Mouse (Mus musculus): Measurements from ENCODE around the gene Rundc1. TPM values are rescaled to one million over a fixed set of nuclear protein-coding genes. Genes with fewer than 3 reads are reported as not detected.
"Not testable (repeated sequence)": the region's sequence is repeated elsewhere in the genome, so short reads cannot be mapped to it uniquely, and the experiment has no call there.

The Rundc1 gene
- polyA plus RNA-seq, 1 experiment = 24.7 TPM

- Histone ChIP-seq H3K27me3 (replicated peaks; ENCODE audit: control insufficient read depth, insufficient read depth, low read length) (no peaks in the 10 kb centered on the region), H3K4me1 (ENCODE audit: control insufficient read depth, insufficient read depth, low read length) (peaks cover 11% of the 10 kb centered on the region; the same call in 1 of the 2 replicates), H3K4me3 (ENCODE audit: insufficient read depth, low read depth, low read length) (no peak overlapping the region), H3K27ac (ENCODE audit: insufficient read depth, low read depth, low read length) (no peak overlapping the region), H3K36me3 (ENCODE audit: control insufficient read depth, insufficient read depth, low read length) (no peaks in the 10 kb centered on the region)
- 83% methylated on average over 15 of the region's 15 CpGs for WGBS
- no peak for DNase-seq
- no peak for TF ChIP-seq CTCF (conservative IDR thresholded peaks at IDR 0.05; ENCODE audit: insufficient read depth, insufficient read length, low read depth, low read length)
- TF ChIP-seq POLR2A (IDR thresholded peaks at IDR 0.05; ENCODE audit: low read depth, low read length) = no peak
Measured at GRCm38 (mm10) chr11:101460321-101460720, 35.4 kb downstream of the Rundc1 start.

DNA sequence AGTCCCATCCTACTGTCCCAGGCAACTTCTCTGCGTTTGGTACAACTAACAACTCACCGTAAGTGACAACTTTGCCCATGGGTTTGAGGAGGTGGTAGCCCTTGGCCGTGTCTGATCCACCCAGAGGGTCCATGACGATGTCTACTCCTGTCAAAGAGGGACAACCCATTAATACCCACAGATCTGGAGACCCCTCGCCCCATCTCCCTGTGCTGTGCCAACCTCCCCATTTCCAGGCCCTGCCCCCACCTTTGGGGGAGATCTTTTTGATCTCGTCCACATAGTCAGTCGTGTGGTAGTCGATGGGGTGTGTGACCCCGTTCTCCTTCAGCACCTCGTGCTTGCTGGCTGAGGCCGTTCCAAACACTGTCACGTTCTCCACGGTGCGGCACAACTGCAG is 37.3 kb downstream of the Rundc1 start:
- no peak for TF ChIP-seq CTCF (conservative IDR thresholded peaks at IDR 0.05; ENCODE audit: insufficient read depth, insufficient read length, low read depth, low read length)
- no peak for TF ChIP-seq POLR2A (IDR thresholded peaks at IDR 0.05; ENCODE audit: low read depth, low read length)
- Histone ChIP-seq H3K4me3 (ENCODE audit: insufficient read depth, low read depth, low read length) (no peak overlapping the region), H3K4me1 (ENCODE audit: control insufficient read depth, insufficient read depth, low read length) (peaks cover 11% of the 10 kb centered on the region; the same call in 1 of the 2 replicates), H3K27ac (ENCODE audit: insufficient read depth, low read depth, low read length) (no peak overlapping the region), H3K27me3 (replicated peaks; ENCODE audit: control insufficient read depth, insufficient read depth, low read length) (no peaks in the 10 kb centered on the region), H3K36me3 (ENCODE audit: control insufficient read depth, insufficient read depth, low read length) (no peaks in the 10 kb centered on the region)
- DNase-seq = no peak
- 80% methylated on average over 14 of the region's 14 CpGs for WGBS

DNA sequence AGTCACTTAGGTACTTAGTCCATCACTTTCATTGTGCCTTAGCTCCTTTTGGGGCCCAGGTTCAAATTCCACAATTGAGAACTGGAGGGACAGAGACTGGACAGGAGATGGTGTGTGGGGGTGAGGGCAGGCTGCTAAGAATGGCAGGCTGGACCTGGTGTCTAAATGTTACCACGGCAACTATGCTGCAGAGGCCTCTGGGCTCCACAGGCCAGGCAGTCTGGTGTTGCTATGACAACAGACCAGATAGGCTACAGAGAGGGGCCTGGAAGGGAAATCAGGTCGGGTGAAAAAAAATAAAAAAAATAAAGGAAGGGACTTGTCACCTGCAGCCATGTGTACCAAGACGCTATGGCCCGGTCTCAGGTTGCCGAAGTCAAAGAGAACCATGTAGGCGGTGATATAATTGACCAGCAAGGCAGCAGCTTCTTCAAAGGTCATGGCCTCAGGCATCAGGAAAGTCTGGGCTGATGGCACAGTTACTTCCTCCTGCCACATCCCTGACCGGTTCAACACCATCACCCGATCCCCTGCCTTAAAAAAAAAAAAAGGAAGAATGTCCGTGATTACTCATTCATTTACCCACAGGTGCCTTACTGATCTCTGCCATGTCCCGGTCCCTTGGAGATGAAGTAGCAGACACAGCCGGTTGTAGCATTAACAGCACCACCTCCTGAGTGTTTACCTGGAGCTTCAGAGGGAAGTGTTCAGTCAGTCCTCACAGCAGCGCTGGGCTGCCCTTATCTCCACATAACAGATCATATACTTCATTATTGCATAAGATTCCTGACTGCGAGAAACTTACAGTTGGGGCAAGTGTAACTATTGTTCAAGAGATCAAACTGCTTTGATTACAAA is 37.9 kb downstream of the Rundc1 start:
- Histone ChIP-seq H3K27me3 (replicated peaks; ENCODE audit: control insufficient read depth, insufficient read depth, low read length) (no peaks in the 10 kb centered on the region), H3K36me3 (ENCODE audit: control insufficient read depth, insufficient read depth, low read length) (no peaks in the 10 kb centered on the region), H3K4me1 (ENCODE audit: control insufficient read depth, insufficient read depth, low read length) (peaks cover 11% of the 10 kb centered on the region; the same call in 1 of the 2 replicates), H3K4me3 (ENCODE audit: insufficient read depth, low read depth, low read length) (no peak overlapping the region), H3K27ac (ENCODE audit: insufficient read depth, low read depth, low read length) (no peak overlapping the region)
- no peak for TF ChIP-seq CTCF (conservative IDR thresholded peaks at IDR 0.05; ENCODE audit: insufficient read depth, insufficient read length, low read depth, low read length)
- no peak for TF ChIP-seq POLR2A (IDR thresholded peaks at IDR 0.05; ENCODE audit: low read depth, low read length)
- DNase-seq = no peak
- 43% methylated on average over 13 of the region's 13 CpGs for WGBS

DNA sequence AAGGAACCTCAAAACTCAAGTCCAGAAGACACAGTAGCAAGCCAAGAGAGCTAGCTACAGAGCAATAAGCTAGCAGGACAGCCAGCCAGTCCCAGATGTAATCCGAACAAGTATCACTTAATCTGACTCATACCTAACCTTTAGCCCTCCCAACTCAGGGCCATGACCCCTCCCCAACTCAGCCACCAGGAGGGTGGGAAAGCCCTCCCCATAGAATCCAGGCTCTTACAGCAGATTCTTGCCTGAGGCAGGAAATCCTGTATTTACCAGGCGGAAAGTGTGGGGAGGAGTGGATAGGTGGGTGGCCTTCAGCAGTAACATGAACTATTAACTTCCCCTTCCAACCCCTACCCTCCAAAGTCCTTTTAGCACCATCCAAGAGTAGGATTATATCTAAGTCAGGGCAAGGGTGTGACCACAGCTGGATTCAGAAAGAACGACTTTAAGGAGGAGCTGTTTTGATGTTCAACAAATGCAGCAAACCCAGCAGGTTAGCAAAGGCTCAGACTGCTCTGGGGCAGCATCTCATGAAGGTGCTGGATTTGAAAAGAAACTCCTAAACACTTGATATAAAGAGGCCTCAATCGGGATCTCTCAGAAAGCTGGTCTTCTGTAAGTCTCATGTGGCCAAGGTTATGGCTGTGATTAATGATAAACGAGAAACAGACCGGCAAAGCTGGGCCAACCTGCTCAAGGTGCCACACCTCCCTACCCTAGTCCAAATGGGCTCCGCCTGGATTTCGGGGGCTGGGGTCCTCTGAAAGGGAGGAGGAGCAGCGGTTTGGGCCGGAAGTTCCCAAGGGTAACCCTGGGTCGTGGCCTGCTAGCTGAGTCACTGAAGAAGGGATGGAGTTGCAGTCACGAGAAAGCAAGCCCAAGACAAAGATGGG is 39.6 kb downstream of the Rundc1 start, which contains the start of gene Rnd2:
Rnd2 (plus strand) TSS at position 789 of the 890 bp plus-strand sequence.
- WGBS = 6% methylated on average over 12 of the region's 12 CpGs
- Histone ChIP-seq H3K27me3 (replicated peaks; ENCODE audit: control insufficient read depth, insufficient read depth, low read length) (no peaks in the 10 kb centered on the region), H3K4me3 (ENCODE audit: insufficient read depth, low read depth, low read length) (peak within 1 kb of the TSS; percentile 56), H3K4me1 (ENCODE audit: control insufficient read depth, insufficient read depth, low read length) (peaks cover 11% of the 10 kb centered on the region; the same call in 1 of the 2 replicates), H3K36me3 (ENCODE audit: control insufficient read depth, insufficient read depth, low read length) (no peaks in the 10 kb centered on the region), H3K27ac (ENCODE audit: insufficient read depth, low read depth, low read length) (peak within 1 kb of the TSS; percentile 69)
- TF ChIP-seq CTCF (conservative IDR thresholded peaks at IDR 0.05; ENCODE audit: insufficient read depth, insufficient read length, low read depth, low read length) = no peak
- no peak for TF ChIP-seq POLR2A (IDR thresholded peaks at IDR 0.05; ENCODE audit: low read depth, low read length)
- DNase-seq = peak; percentile 66

DNA sequence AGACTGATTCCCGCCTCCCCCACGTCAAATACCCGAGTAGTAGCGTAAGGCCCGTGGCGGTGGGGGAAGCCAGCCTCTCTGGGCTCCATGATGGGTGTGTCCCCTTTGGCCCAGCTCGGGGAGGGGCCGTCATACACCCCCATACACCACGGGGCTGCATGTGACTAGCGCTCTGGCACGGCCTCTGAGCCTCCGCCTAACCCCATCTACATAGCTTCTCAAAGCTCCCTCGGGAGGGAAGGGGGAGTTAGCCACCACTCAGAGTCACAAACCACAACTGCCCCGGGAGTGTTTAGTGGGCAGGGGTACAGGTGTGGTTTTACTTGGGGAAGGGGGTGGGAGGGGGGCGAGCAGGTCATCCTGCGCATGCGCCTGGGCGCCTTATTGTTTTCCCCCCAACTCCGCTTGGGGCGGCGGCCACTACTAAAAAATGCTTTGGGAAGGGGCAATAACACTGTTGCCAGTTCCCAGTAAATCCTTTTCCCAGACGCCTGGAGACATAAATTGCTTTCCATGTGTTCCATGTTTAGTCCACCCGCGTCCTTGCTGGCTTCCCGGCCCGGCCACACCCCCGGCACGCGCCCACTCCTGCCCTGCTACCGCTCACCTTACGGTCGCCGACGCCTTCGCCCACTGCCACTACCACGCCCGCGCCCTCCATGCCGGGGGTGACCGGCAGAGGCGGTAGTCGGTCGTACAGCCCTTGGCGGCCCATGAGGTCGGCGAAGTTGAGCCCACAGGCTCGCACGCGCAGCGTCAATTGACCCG is 40.4 kb downstream of the Rundc1 start:
- peak; percentile 59 for DNase-seq
- peak overlapping the region; percentile 56 for H3K4me3 ChIP-seq (ENCODE audit: insufficient read depth, low read depth, low read length)
- peaks cover 11% of the 10 kb centered on the region; the same call in 1 of the 2 replicates for H3K4me1 ChIP-seq (ENCODE audit: control insufficient read depth, insufficient read depth, low read length)
- under 1% methylated on average over 51 of the region's 51 CpGs for WGBS
- no peaks in the 10 kb centered on the region for H3K36me3 ChIP-seq (ENCODE audit: control insufficient read depth, insufficient read depth, low read length)
- peak overlapping the region; percentile 69 for H3K27ac ChIP-seq (ENCODE audit: insufficient read depth, low read depth, low read length)
- no peak for TF ChIP-seq POLR2A (IDR thresholded peaks at IDR 0.05; ENCODE audit: low read depth, low read length)
- no peak for TF ChIP-seq CTCF (conservative IDR thresholded peaks at IDR 0.05; ENCODE audit: insufficient read depth, insufficient read length, low read depth, low read length)
- H3K27me3 ChIP-seq (replicated peaks; ENCODE audit: control insufficient read depth, insufficient read depth, low read length) = no peaks in the 10 kb centered on the region

- H3K4me1 ChIP-seq (ENCODE audit: control insufficient read depth, insufficient read depth, low read length) = peaks cover 11% of the 10 kb centered on the region; the same call in 1 of the 2 replicates
- peak within 1 kb of the TSS; percentile 69 for H3K27ac ChIP-seq (ENCODE audit: insufficient read depth, low read depth, low read length)
- H3K36me3 ChIP-seq (ENCODE audit: control insufficient read depth, insufficient read depth, low read length) = no peaks in the 10 kb centered on the region
- WGBS = 1% methylated on average over 59 of the region's 60 CpGs
- peak within 1 kb of the TSS; percentile 56 for H3K4me3 ChIP-seq (ENCODE audit: insufficient read depth, low read depth, low read length)
- H3K27me3 ChIP-seq (replicated peaks; ENCODE audit: control insufficient read depth, insufficient read depth, low read length) = no peaks in the 10 kb centered on the region
- DNase-seq = peak; percentile 81
- TF ChIP-seq POLR2A (IDR thresholded peaks at IDR 0.05; ENCODE audit: low read depth, low read length) (no peak), CTCF (conservative IDR thresholded peaks at IDR 0.05; ENCODE audit: insufficient read depth, insufficient read length, low read depth, low read length) (no peak)
Measured at GRCm38 (mm10) chr11:101465869-101466551, 41.1 kb downstream of the Rundc1 start, which contains the start of gene Vat1. Gene Vat1, minus strand, starts transcription at chr11:101466230.

- not testable (repeated sequence) for H3K4me3 ChIP-seq (ENCODE audit: insufficient read depth, low read depth, low read length)
- H3K4me1 ChIP-seq (ENCODE audit: control insufficient read depth, insufficient read depth, low read length) = peaks cover 11% of the 10 kb centered on the region; the same call in 1 of the 2 replicates
Measured at GRCm38 (mm10) chr11:101466552-101466950, 41.7 kb downstream of the Rundc1 start.

More at GRCm38 (mm10) chr11:101466552-101466950, 41.7 kb downstream of the Rundc1 start:
- not testable (repeated sequence) for DNase-seq; H3K27ac ChIP-seq (ENCODE audit: insufficient read depth, low read depth, low read length); H3K36me3 ChIP-seq (ENCODE audit: control insufficient read depth, insufficient read depth, low read length); H3K27me3 ChIP-seq (replicated peaks; ENCODE audit: control insufficient read depth, insufficient read depth, low read length)
- WGBS = 49% methylated on average over 5 of the region's 5 CpGs
